Mouse (Mus musculus): Measurements from ENCODE around the gene Ttc6.

DNA sequence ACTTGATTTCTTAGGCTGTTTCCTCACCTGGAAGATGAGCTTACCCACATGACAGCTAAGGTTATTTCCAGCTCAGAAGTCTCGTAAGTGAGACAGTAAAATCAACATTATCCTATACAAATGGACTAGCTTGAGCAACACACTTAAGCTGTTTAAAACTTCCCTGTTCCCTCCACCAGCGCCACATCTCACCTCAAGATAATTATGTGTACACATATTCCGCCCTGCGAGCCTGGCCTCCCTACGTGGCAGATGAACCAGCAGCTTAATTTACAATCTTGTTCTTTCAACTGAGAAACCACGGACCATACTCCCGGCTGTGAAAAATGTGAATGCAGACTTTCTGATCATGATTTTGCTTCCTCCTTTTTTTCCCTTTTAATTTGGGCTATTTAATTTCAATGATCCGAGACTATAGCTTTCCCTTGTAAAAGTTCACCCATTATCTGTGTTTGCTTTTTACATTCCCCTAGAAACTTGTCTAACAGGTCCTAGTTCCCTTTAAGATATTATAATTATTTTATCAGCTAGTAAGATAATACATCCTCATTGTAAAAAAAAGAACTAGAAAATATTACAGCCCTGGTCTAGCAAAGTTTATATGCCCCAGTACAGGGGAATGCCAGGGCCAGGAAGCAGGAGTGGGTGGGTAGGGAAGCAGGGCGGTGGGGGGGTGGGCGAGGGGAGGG, 99.2 kb downstream of the Ttc6 start:
- no peak for TF ChIP-seq EP300 (IDR thresholded peaks at IDR 0.05; ENCODE audit: insufficient read depth, low read depth, low read length)
- TF ChIP-seq POLR2A (IDR thresholded peaks at IDR 0.05; ENCODE audit: insufficient read depth, low read depth, low read length) = no peak
- TF ChIP-seq CTCF (IDR thresholded peaks at IDR 0.05) = no peak

All from heart, adult 2 months (tissue).